Mouse (Mus musculus) embryonic fibroblast, embryonic 13.5 days (primary cell): ENCODE data around the gene Gse1.

Experiments used
- CTCF ChIP-seq: IDR thresholded peaks from 2 replicates; pipeline ENCODE4 v1.5.1; 2011; ENCODE audit warnings: mild to moderate bottlenecking, control low read depth, low read length, moderate library complexity, borderline replicate concordance; ENCODE audit not compliant: insufficient read depth
- POLR2A ChIP-seq: IDR thresholded peaks from 2 replicates; pipeline ENCODE4 v1.6.1; 2011; ENCODE audit warnings: low read depth, mild to moderate bottlenecking, control low read depth, low read length, moderate library complexity

DNA sequence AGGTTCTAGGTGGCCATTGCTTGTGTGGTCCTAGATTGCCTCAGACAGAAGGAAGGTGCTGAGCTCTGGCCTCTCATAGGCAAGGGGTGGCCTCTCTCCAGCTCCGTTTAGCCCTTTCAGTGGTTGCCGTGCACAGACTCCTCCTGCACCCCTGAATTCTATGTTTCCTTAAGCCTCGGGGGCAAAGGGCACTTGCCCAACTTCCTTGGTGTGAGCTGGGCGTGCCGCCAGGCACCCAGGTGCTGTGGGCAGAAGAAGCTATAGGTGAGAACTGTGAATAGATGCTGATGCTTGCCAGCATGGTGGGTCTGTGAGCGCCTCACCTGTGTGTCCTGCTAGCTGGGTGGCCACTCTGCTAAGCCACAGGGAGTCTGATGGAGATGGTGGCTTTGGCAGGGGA, 138.6 kb downstream of the Gse1 start:
- TF ChIP-seq CTCF (no peak), POLR2A (no peak)
